Mouse (Mus musculus): ENCODE measurements around the gene Hrct1. TPM values are rescaled to one million over a fixed set of nuclear protein-coding genes. Genes with fewer than 3 reads are reported as not detected.

The Hrct1 gene
- total and polyA plus RNA-seq, 3 experiments = not detected

GRCm38 (mm10) chr4:43729126-43729525, 2.1 kb downstream of the Hrct1 start:
- Histone ChIP-seq H3K4me3 (replicated peaks in 1 of 3; ENCODE audit: low read depth in 2 of 3, low read length in 2 of 3, poor library complexity in 1 of 3) (no peak overlapping the region), H3K9ac (ENCODE audit: insufficient read depth, low read depth) (no peak overlapping the region), H3K79me2 (replicated peaks; ENCODE audit: control insufficient read depth, extremely low read depth, insufficient read depth, poor library complexity, severe bottlenecking) (no peaks in the 10 kb centered on the region), H3K27ac (ENCODE audit: insufficient read depth, low read depth) (no peak overlapping the region), H3K4me1 (ENCODE audit: control insufficient read depth in 1 of 2, insufficient read depth in 2 of 2) (no peaks in the 10 kb centered on the region), H3K36me3 (replicated peaks in 1 of 2; ENCODE audit: control insufficient read depth in 1 of 2, insufficient read depth in 1 of 2, low read length in 1 of 2) (no peaks in the 10 kb centered on the region), H3K9me3 (replicated peaks; ENCODE audit: low read length) (no peaks in the 10 kb centered on the region), H3K4me2 (ENCODE audit: insufficient read depth, low read depth, poor library complexity, severe bottlenecking) (no peak overlapping the region), H3K27me3 (replicated peaks) (peaks cover 91% of the 10 kb centered on the region)
- TF ChIP-seq SIN3A (IDR thresholded peaks at IDR 0.05; ENCODE audit: low read length) = no peak
- no peak for TF ChIP-seq MAZ (IDR thresholded peaks at IDR 0.05; ENCODE audit: low read depth, low read length)
- TF ChIP-seq USF2 (conservative IDR thresholded peaks at IDR 0.05; ENCODE audit: low read depth, low read length) = no peak
- no peak for TF ChIP-seq HCFC1 (IDR thresholded peaks at IDR 0.05; ENCODE audit: low read depth, low read length)
- TF ChIP-seq ETS1 (conservative IDR thresholded peaks at IDR 0.05; ENCODE audit: low read depth, low read length) = no peak
- no peak for TF ChIP-seq BHLHE40 (IDR thresholded peaks at IDR 0.05; ENCODE audit: low read depth, low read length)
- in situ Hi-C loops (cut with MboI; ENCODE audit: low pct_ligation_motif_present, low pct_unique_long_range_greater_than_20kb, low sequenced_read_pairs) (loop anchor here (25.0 kb wide), 1 partner anchor 258 kb away; the partner anchor contains the start of gene Ccin), dilution Hi-C loops (cut with MboI; ENCODE audit: extremely low pct_ligation_motif_present, extremely low pct_unique_long_range_greater_than_20kb, low sequenced_read_pairs) (no loop called here)
- no peak for DNase-seq (ENCODE audit: extremely low read depth)

GRCm38 (mm10) chr4:43729794-43730550, 3.0 kb downstream of the Hrct1 start, which contains the start of gene Spaar:
Gene Spaar, plus strand, starts transcription at chr4:43730034.
- Histone ChIP-seq H3K79me2 (replicated peaks; ENCODE audit: control insufficient read depth, extremely low read depth, insufficient read depth, poor library complexity, severe bottlenecking) (no peaks in the 10 kb centered on the region), H3K9ac (ENCODE audit: insufficient read depth, low read depth) (no peak within 1 kb of the TSS), H3K9me3 (replicated peaks; ENCODE audit: low read length) (no peaks in the 10 kb centered on the region), H3K27me3 (replicated peaks) (peaks cover 90% of the 10 kb centered on the region), H3K4me2 (ENCODE audit: insufficient read depth, low read depth, poor library complexity, severe bottlenecking) (no peak within 1 kb of the TSS), H3K27ac (ENCODE audit: insufficient read depth, low read depth) (no peak within 1 kb of the TSS), H3K36me3 (replicated peaks in 1 of 2; ENCODE audit: control insufficient read depth in 1 of 2, insufficient read depth in 1 of 2, low read length in 1 of 2) (no peaks in the 10 kb centered on the region), H3K4me3 (replicated peaks in 1 of 3; ENCODE audit: low read depth in 2 of 3, low read length in 2 of 3, poor library complexity in 1 of 3) (no peak within 1 kb of the TSS), H3K4me1 (ENCODE audit: control insufficient read depth in 1 of 2, insufficient read depth in 2 of 2) (no peaks in the 10 kb centered on the region)
- dilution Hi-C loops (cut with MboI; ENCODE audit: extremely low pct_ligation_motif_present, extremely low pct_unique_long_range_greater_than_20kb, low sequenced_read_pairs) = no loop called here
- in situ Hi-C loops (cut with MboI; ENCODE audit: low pct_ligation_motif_present, low pct_unique_long_range_greater_than_20kb, low sequenced_read_pairs) = loop anchor here (10.0 to 25.0 kb wide), 2 partner anchors 125 to 257 kb away; partner anchors contain the start of genes Ccin and Olfr155
- no peak for TF ChIP-seq NELFE (IDR thresholded peaks at IDR 0.05; ENCODE audit: low read depth, low read length)
- TF ChIP-seq ZC3H11A (IDR thresholded peaks at IDR 0.05; ENCODE audit: low read depth, low read length) = no peak
- no peak for TF ChIP-seq POLR2AphosphoS2 (IDR thresholded peaks at IDR 0.05; ENCODE audit: low read depth, low read length)
- TF ChIP-seq MAX (IDR thresholded peaks at IDR 0.05; ENCODE audit: low read length) = no peak
- no peak for TF ChIP-seq TCF12 (IDR thresholded peaks at IDR 0.05; ENCODE audit: low read depth, low read length)
- no peak for TF ChIP-seq CHD1 (IDR thresholded peaks at IDR 0.05; ENCODE audit: low read depth, low read length)
- no peak for TF ChIP-seq MXI1 (IDR thresholded peaks at IDR 0.05; ENCODE audit: low read depth, low read length)
- no peak for TF ChIP-seq JUND (conservative IDR thresholded peaks at IDR 0.05; ENCODE audit: low read depth, low read length)
- TF ChIP-seq EP300 (IDR thresholded peaks at IDR 0.05; ENCODE audit: low read length) = no peak
- TF ChIP-seq IRF4 (IDR thresholded peaks at IDR 0.05; ENCODE audit: low read depth, low read length) = no peak
- TF ChIP-seq SMC3 (IDR thresholded peaks at IDR 0.05; ENCODE audit: low read depth, low read length) = no peak
- no peak for TF ChIP-seq ZNF384 (IDR thresholded peaks at IDR 0.05; ENCODE audit: low read depth, low read length)
- no peak for TF ChIP-seq SIN3A (IDR thresholded peaks at IDR 0.05; ENCODE audit: low read length)
- DNase-seq (ENCODE audit: extremely low read depth) = no peak

Measured in CH12.LX (cell line).